Mouse (Mus musculus) CD4-positive, CD25-positive, alpha-beta regulatory T cell, adult 2 months (primary cell): ENCODE data around the gene Samd15.

Experiments
- DNase-seq: peaks from one replicate; pipeline ENCODE4 v3.0.0-alpha.2; 2012; ENCODE audit warnings: low read depth, low spot score

The Samd15 gene

GRCm38 (mm10) chr12:87230379-87230895 is 30.9 kb downstream of the Samd15 start:
- no peak for DNase-seq

- DNase-seq: peak; percentile 9
Observed at GRCm38 (mm10) chr12:87236882-87237483, 37.5 kb downstream of the Samd15 start.

GRCm38 (mm10) chr12:87238632-87239031 is 39.1 kb downstream of the Samd15 start, which contains the start of gene Noxred1:
Gene Noxred1 (minus strand): TSS chr12:87238732.
- no peak for DNase-seq

- DNase-seq: no peak
Observed at GRCm38 (mm10) chr12:87250161-87250560, 50.6 kb downstream of the Samd15 start.

GRCm38 (mm10) chr12:87253878-87254277 is 54.4 kb downstream of the Samd15 start:
- DNase-seq: no peak

GRCm38 (mm10) chr12:87256629-87257028 is 57.1 kb downstream of the Samd15 start:
- no peak for DNase-seq

- no peak for DNase-seq
Observed at GRCm38 (mm10) chr12:87260562-87260961, 61.0 kb downstream of the Samd15 start.
